Mouse (Mus musculus): Measurements from ENCODE around the gene Nptxr. TPM values are rescaled to one million over a fixed set of nuclear protein-coding genes. Genes with fewer than 3 reads are reported as not detected.

Gene Nptxr
- 2.7 and 2.9 TPM in 2 replicates for polyA plus RNA-seq (2015; fragmentation: Nextera tagmentation; extraction: Ambion mirVana)

GRCm38 (mm10) chr15:79804352-79805071 is at the start of gene Nptxr:
Gene Nptxr, minus strand, starts transcription at chr15:79804766.
- Histone ChIP-seq H3K9me3 (no peaks in the 10 kb centered on the region), H3K4me2 (replicated peaks) (peak within 1 kb of the TSS; percentile 91), H3K4me3 (peak within 1 kb of the TSS; percentile 66), H3K27me3 (peaks cover 90% of the 10 kb centered on the region), H3K36me3 (no peaks in the 10 kb centered on the region), H3K27ac (no peak within 1 kb of the TSS), H3K4me1 (peaks cover 13% of the 10 kb centered on the region), H3K9ac (peak within 1 kb of the TSS; percentile 76)
- under 1% methylated on average over 74 of the region's 91 CpGs for WGBS
- ATAC-seq (ENCODE audit: low FRiP score, low read depth) = peak; percentile 78

GRCm38 (mm10) chr15:79850143-79850542 is 45.6 kb upstream of the Nptxr start:
- H3K27ac ChIP-seq = no peak overlapping the region
- no peaks in the 10 kb centered on the region for H3K27me3 ChIP-seq
- peaks cover 15% of the 10 kb centered on the region for H3K4me1 ChIP-seq
- 96% methylated on average over 2 of the region's 2 CpGs for WGBS
- H3K9me3 ChIP-seq = no peaks in the 10 kb centered on the region
- no peak overlapping the region for H3K4me2 ChIP-seq (replicated peaks)
- H3K36me3 ChIP-seq = no peaks in the 10 kb centered on the region
- no peak for ATAC-seq (ENCODE audit: low FRiP score, low read depth)
- no peak overlapping the region for H3K4me3 ChIP-seq
- H3K9ac ChIP-seq = no peak overlapping the region

GRCm38 (mm10) chr15:79847100-79847499 is 42.5 kb upstream of the Nptxr start:
- no peak overlapping the region for H3K4me3 ChIP-seq
- 21% methylated on average over 5 of the region's 5 CpGs for WGBS
- peak overlapping the region; percentile 52; the same call in 1 of the 2 replicates for H3K27ac ChIP-seq
- no peaks in the 10 kb centered on the region for H3K27me3 ChIP-seq
- peaks cover 15% of the 10 kb centered on the region for H3K4me1 ChIP-seq
- H3K4me2 ChIP-seq (replicated peaks) = no peak overlapping the region
- no peaks in the 10 kb centered on the region for H3K9me3 ChIP-seq
- H3K9ac ChIP-seq = no peak overlapping the region
- H3K36me3 ChIP-seq = no peaks in the 10 kb centered on the region
- peak; percentile 64; the same call in 1 of the 2 replicates for ATAC-seq (ENCODE audit: low FRiP score, low read depth)

GRCm38 (mm10) chr15:79845986-79846385 is 41.4 kb upstream of the Nptxr start:
- H3K4me3 ChIP-seq = no peak overlapping the region
- H3K36me3 ChIP-seq = no peaks in the 10 kb centered on the region
- WGBS = 64% methylated on average over 4 of the region's 4 CpGs
- H3K27me3 ChIP-seq = no peaks in the 10 kb centered on the region
- H3K9me3 ChIP-seq = no peaks in the 10 kb centered on the region
- ATAC-seq (ENCODE audit: low FRiP score, low read depth) = no peak
- H3K9ac ChIP-seq = no peak overlapping the region
- H3K27ac ChIP-seq = no peak overlapping the region
- H3K4me1 ChIP-seq = peaks cover 15% of the 10 kb centered on the region
- no peak overlapping the region for H3K4me2 ChIP-seq (replicated peaks)

GRCm38 (mm10) chr15:79842985-79843384 is 38.4 kb upstream of the Nptxr start:
- Histone ChIP-seq H3K4me2 (replicated peaks) (no peak overlapping the region), H3K36me3 (no peaks in the 10 kb centered on the region)
- ATAC-seq (ENCODE audit: low FRiP score, low read depth) = no peak

GRCm38 (mm10) chr15:79840281-79840680 is 35.7 kb upstream of the Nptxr start:
- no peak overlapping the region for H3K9ac ChIP-seq
- H3K4me1 ChIP-seq = peaks cover 2% of the 10 kb centered on the region; the same call in 1 of the 2 replicates
- no peak overlapping the region for H3K4me3 ChIP-seq
- H3K27me3 ChIP-seq = no peaks in the 10 kb centered on the region
- WGBS = 49% methylated on average over 2 of the region's 2 CpGs
- no peaks in the 10 kb centered on the region for H3K9me3 ChIP-seq
- H3K27ac ChIP-seq = no peak overlapping the region
- no peak for ATAC-seq (ENCODE audit: low FRiP score, low read depth)
- no peak overlapping the region for H3K4me2 ChIP-seq (replicated peaks)
- no peaks in the 10 kb centered on the region for H3K36me3 ChIP-seq

More at GRCm38 (mm10) chr15:79842985-79843384, 38.4 kb upstream of the Nptxr start:
- Histone ChIP-seq H3K9me3 (no peaks in the 10 kb centered on the region), H3K9ac (no peak overlapping the region), H3K4me3 (no peak overlapping the region), H3K27ac (no peak overlapping the region), H3K27me3 (no peaks in the 10 kb centered on the region), H3K4me1 (peaks cover 12% of the 10 kb centered on the region)
- 87% methylated on average over 3 of the region's 3 CpGs for WGBS

GRCm38 (mm10) chr15:79834881-79835260 is 30.3 kb upstream of the Nptxr start:
- Histone ChIP-seq H3K9me3 (no peaks in the 10 kb centered on the region), H3K27ac (peak overlapping the region; percentile 94), H3K4me2 (replicated peaks) (peak overlapping the region; percentile 94), H3K36me3 (peaks cover 12% of the 10 kb centered on the region), H3K4me1 (peaks cover 40% of the 10 kb centered on the region), H3K27me3 (no peaks in the 10 kb centered on the region), H3K9ac (peak overlapping the region; percentile 62; the same call in 1 of the 2 replicates), H3K4me3 (peak overlapping the region; percentile 83)
- WGBS = 52% methylated on average over 9 of the region's 9 CpGs
- ATAC-seq (ENCODE audit: low FRiP score, low read depth) = no peak

GRCm38 (mm10) chr15:79834130-79834880 is 29.7 kb upstream of the Nptxr start, which contains the start of the genes Npcd and Cbx6:
Gene Npcd, minus strand, starts transcription at chr15:79834237.
Gene Cbx6, minus strand, starts transcription at chr15:79834688.
- H3K9ac ChIP-seq = peak within 1 kb of the TSS; percentile 94
- H3K27ac ChIP-seq = peak within 1 kb of the TSS; percentile 95
- ATAC-seq (ENCODE audit: low FRiP score, low read depth) = peak; percentile 90
- no peaks in the 10 kb centered on the region for H3K9me3 ChIP-seq
- peak within 1 kb of the TSS; percentile 83 for H3K4me3 ChIP-seq
- H3K27me3 ChIP-seq = no peaks in the 10 kb centered on the region
- H3K4me1 ChIP-seq = peaks cover 45% of the 10 kb centered on the region
- peak within 1 kb of the TSS; percentile 94 for H3K4me2 ChIP-seq (replicated peaks)
- peaks cover 17% of the 10 kb centered on the region for H3K36me3 ChIP-seq
- WGBS = 1% methylated on average over 58 of the region's 58 CpGs

GRCm38 (mm10) chr15:79833251-79834050 is 28.9 kb upstream of the Nptxr start:
- Histone ChIP-seq H3K9ac (peak overlapping the region; percentile 94), H3K4me1 (peaks cover 51% of the 10 kb centered on the region), H3K9me3 (no peaks in the 10 kb centered on the region), H3K4me2 (replicated peaks) (peak overlapping the region; percentile 94), H3K36me3 (peaks cover 25% of the 10 kb centered on the region), H3K27ac (peak overlapping the region; percentile 95), H3K4me3 (peak overlapping the region; percentile 83), H3K27me3 (no peaks in the 10 kb centered on the region)
- WGBS = under 1% methylated on average over 40 of the region's 41 CpGs
- ATAC-seq (ENCODE audit: low FRiP score, low read depth) = peak; percentile 42

- 34% methylated on average over 18 of the region's 18 CpGs for WGBS
- H3K4me1 ChIP-seq = peaks cover 63% of the 10 kb centered on the region
- peak overlapping the region; percentile 83 for H3K4me3 ChIP-seq
- peak overlapping the region; percentile 94 for H3K9ac ChIP-seq
- H3K4me2 ChIP-seq (replicated peaks) = peak overlapping the region; percentile 94
- no peak for ATAC-seq (ENCODE audit: low FRiP score, low read depth)
- H3K36me3 ChIP-seq = peaks cover 37% of the 10 kb centered on the region
- no peaks in the 10 kb centered on the region for H3K27me3 ChIP-seq
- no peak overlapping the region; the same call in 1 of the 2 replicates for H3K27ac ChIP-seq
- no peaks in the 10 kb centered on the region for H3K9me3 ChIP-seq
Observed at GRCm38 (mm10) chr15:79832064-79832900, 27.7 kb upstream of the Nptxr start.

- Histone ChIP-seq H3K9me3 (no peaks in the 10 kb centered on the region), H3K4me2 (replicated peaks) (no peak overlapping the region), H3K9ac (0 out of 2 replicates have a peak overlapping the region, but pooled peaks have one; percentile 6), H3K27ac (no peak overlapping the region), H3K4me1 (peaks cover 76% of the 10 kb centered on the region), H3K4me3 (no peak overlapping the region), H3K36me3 (peaks cover 52% of the 10 kb centered on the region), H3K27me3 (no peaks in the 10 kb centered on the region)
- 11% methylated on average over 4 of the region's 4 CpGs for WGBS
- ATAC-seq (ENCODE audit: low FRiP score, low read depth) = no peak
Observed at GRCm38 (mm10) chr15:79830388-79830787, 25.8 kb upstream of the Nptxr start.
